Mouse (Mus musculus) lung, adult 2 months (tissue): Measurements from ENCODE around the gene Lsr.

Experiments used
- CTCF ChIP-seq: fragments of 200-500 bp; IDR thresholded peaks from 2 replicates; pipeline ENCODE4 v1.5.1; 2011; ENCODE audit warnings: mild to moderate bottlenecking, low read length, control low read depth; ENCODE audit not compliant: insufficient read depth
- POLR2A ChIP-seq: fragments of 200-500 bp; IDR thresholded peaks from 2 replicates; pipeline ENCODE4 v1.6.1; 2011; ENCODE audit warnings: low read depth, mild to moderate bottlenecking, control low read depth, low read length, borderline replicate concordance; ENCODE audit errors: extremely low read depth

DNA sequence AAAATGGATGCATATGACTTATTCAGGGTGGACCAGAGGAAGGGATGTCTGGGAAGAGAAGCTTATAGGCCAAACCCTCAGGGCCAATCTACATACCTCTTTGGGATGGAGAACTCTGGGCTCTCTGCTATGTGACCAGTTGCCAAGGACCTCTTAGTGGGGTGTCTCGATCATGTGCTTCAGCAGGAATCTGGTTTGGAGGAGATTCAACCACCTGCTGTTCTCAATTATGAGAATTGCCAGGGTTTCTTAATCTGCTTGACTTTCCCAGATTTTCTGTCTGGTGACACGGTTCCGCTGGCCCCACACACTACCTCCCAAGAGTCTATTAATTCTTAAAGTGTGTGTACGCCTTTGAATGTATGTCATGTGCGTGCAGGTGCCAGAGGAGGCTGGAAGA, 20.7 kb upstream of the Lsr start:
- TF ChIP-seq CTCF (no peak), POLR2A (no peak)
